Mouse (Mus musculus) myocyte (in vitro differentiated cells): ENCODE measurements around the gene Flii. TPM values are rescaled to one million over a fixed set of nuclear protein-coding genes. Genes with fewer than 3 reads are reported as not detected.

Source experiments
- H3K27me3 ChIP-seq: one replicate; pipeline ENCODE4 v1.6.1; 2011; ENCODE audit not compliant: control insufficient read depth, insufficient read depth, insufficient read length
- H3K36me3 ChIP-seq: one replicate; pipeline ENCODE4 v1.6.1; 2011; ENCODE audit not compliant: control insufficient read depth, insufficient read depth
- H3K4me2 ChIP-seq: one replicate; pipeline ENCODE4 v1.6.1; 2011; ENCODE audit warnings: low read depth, control low read depth
- H3K4me3 ChIP-seq: one replicate; pipeline ENCODE4 v1.5.1; 2011; ENCODE audit warnings: mild to moderate bottlenecking, control low read depth, moderate library complexity
- H3K79me2 ChIP-seq: one replicate; pipeline ENCODE4 v1.6.1; 2011; ENCODE audit not compliant: control insufficient read depth, insufficient read depth
- H3ac ChIP-seq: one replicate; pipeline ENCODE4 v1.6.1; 2011; ENCODE audit not compliant: control insufficient read depth, insufficient read length
- CEBPB ChIP-seq: IDR thresholded peaks from 2 replicates; pipeline ENCODE4 v1.6.1; 2011; ENCODE audit warnings: mild to moderate bottlenecking, moderate library complexity; ENCODE audit not compliant: poor library complexity, insufficient read depth, severe bottlenecking
- E2F4 ChIP-seq: IDR thresholded peaks from one replicate; pipeline ENCODE4 v1.6.1; 2011; ENCODE audit warnings: mild to moderate bottlenecking, control low read depth, moderate library complexity; ENCODE audit not compliant: insufficient read depth
- MAX ChIP-seq: IDR thresholded peaks from one replicate; pipeline ENCODE4 v1.6.1; 2011; ENCODE audit warnings: low read depth, mild to moderate bottlenecking, control low read depth
- MYOD1 ChIP-seq, 3 experiments: IDR thresholded peaks; one replicate each; pipeline ENCODE4 v1.6.1; 2011; ENCODE audit warnings: control low read depth in 2 of 3, low read depth in 2 of 3, mild to moderate bottlenecking in 2 of 3, moderate library complexity in 1 of 3; ENCODE audit not compliant: insufficient read length in 2 of 3, control insufficient read depth in 1 of 3
- MYOG ChIP-seq, 3 experiments: IDR thresholded peaks; one replicate each; pipeline ENCODE4 v1.6.1; 2011; ENCODE audit warnings: control low read depth in 2 of 3, low read depth in 2 of 3, mild to moderate bottlenecking in 2 of 3; ENCODE audit not compliant: insufficient read length in 2 of 3, control insufficient read depth in 1 of 3, insufficient read depth in 1 of 3
- POLR2A ChIP-seq: IDR thresholded peaks from one replicate; pipeline ENCODE4 v1.6.1; 2011; ENCODE audit warnings: low read depth, mild to moderate bottlenecking, control low read depth, moderate library complexity; ENCODE audit not compliant: insufficient read length
- POLR2AphosphoS2 ChIP-seq: IDR thresholded peaks from one replicate; pipeline ENCODE4 v1.6.1; 2011; ENCODE audit warnings: low read depth, control low read depth; ENCODE audit not compliant: insufficient read length
- REST ChIP-seq: IDR thresholded peaks from one replicate; pipeline ENCODE4 v1.6.1; 2011; ENCODE audit warnings: mild to moderate bottlenecking, control low read depth, moderate library complexity; ENCODE audit not compliant: insufficient read depth, insufficient read length
- SRF ChIP-seq: IDR thresholded peaks from one replicate; pipeline ENCODE4 v1.6.1; 2011; ENCODE audit warnings: low read depth; ENCODE audit not compliant: control insufficient read depth, insufficient read length
- TCF12 ChIP-seq: IDR thresholded peaks from one replicate; pipeline ENCODE4 v1.6.1; 2011; ENCODE audit warnings: mild to moderate bottlenecking, control low read depth; ENCODE audit not compliant: poor library complexity, insufficient read depth, severe bottlenecking
- TCF3 ChIP-seq: IDR thresholded peaks from one replicate; pipeline ENCODE4 v1.6.1; 2011; ENCODE audit warnings: low read depth, control low read depth; ENCODE audit not compliant: insufficient read length
- USF1 ChIP-seq: IDR thresholded peaks from one replicate; pipeline ENCODE4 v1.6.1; 2011; ENCODE audit warnings: low read depth, mild to moderate bottlenecking, control low read depth, moderate library complexity
- polyA plus RNA-seq: library from polyadenylated mRNA; unstranded; fragments of >200 nt; fragmentation: generic; extraction: Trizol; gene quantifications from one replicate; pipeline ENCODE4 v1.2.1, GENCODE M21; 2012; ENCODE audit warnings: missing spikeins

Flii gene
- polyA plus RNA-seq, 1 experiment, result 247 TPM

DNA sequence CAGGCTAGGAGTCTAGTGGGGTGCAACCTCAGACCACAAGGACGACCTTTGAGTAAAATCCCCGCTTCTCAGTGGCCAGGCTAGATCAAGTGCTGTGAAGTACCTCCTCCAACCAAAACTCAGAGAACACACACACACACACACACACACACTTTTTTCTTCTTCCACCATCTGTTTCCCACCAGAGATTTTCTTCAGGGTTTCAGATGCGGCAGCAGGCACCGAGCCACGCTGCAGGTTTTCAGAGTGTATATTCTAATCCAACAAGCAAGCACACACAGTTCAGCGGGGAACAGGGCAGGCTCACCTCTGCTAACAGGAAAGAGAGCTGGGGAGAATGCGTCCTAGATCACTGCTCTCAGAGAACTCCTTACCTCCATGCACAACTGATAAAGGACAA lies 28.5 kb upstream of the Flii start:
- H3ac ChIP-seq, result no peak overlapping the region
- TF ChIP-seq REST (no peak), MYOG (IDR thresholded peaks at IDR 0.05; ENCODE audit: control insufficient read depth in 1 of 3, insufficient read depth in 1 of 3, insufficient read length in 2 of 3, low read depth in 2 of 3) (no peak), CEBPB (no peak), POLR2A (no peak), TCF12 (no peak), USF1 (no peak), MAX (no peak), TCF3 (no peak), SRF (no peak), MYOD1 (IDR thresholded peaks at IDR 0.05; ENCODE audit: control insufficient read depth in 1 of 3, insufficient read length in 2 of 3, low read depth in 2 of 3) (no peak), E2F4 (no peak)

DNA sequence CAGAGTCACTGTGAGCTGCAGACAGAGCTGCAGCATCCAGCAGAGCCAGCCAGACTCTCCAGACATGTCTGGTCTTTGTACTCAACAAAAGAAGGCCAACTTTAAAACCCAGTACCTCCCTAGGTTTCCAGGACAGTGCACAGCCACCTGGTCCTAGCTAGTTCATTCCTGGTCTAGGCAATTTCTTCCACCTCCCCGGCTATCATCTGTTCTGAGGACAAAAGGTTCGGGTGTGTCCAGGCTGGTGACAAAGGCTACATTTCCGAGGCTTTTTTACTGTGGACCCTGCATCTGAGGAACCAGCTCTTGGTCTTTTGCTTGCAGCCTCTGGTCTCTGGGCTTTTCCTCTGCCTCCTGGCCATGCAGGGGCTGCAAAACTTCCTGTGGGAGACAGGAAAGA lies 13.3 kb upstream of the Flii start:
- no peak overlapping the region for H3K4me2 ChIP-seq
- H3K36me3 ChIP-seq, result no peaks in the 10 kb centered on the region
- no peak for TF ChIP-seq POLR2AphosphoS2
- no peak for TF ChIP-seq USF1
- no peak for TF ChIP-seq TCF12
- no peak for TF ChIP-seq REST
- no peak for TF ChIP-seq MYOD1 (IDR thresholded peaks at IDR 0.05; ENCODE audit: control insufficient read depth in 1 of 3, insufficient read length in 2 of 3, low read depth in 2 of 3)
- TF ChIP-seq MAX, result no peak
- TF ChIP-seq CEBPB, result no peak
- no peak for TF ChIP-seq SRF
- H3K27me3 ChIP-seq, result no peaks in the 10 kb centered on the region
- no peaks in the 10 kb centered on the region for H3K79me2 ChIP-seq
- no peak overlapping the region for H3K4me3 ChIP-seq
- H3ac ChIP-seq, result no peak overlapping the region

More for the DNA sequence above, 28.5 kb upstream of the Flii start:
- H3K4me2 ChIP-seq, result no peak overlapping the region
- H3K4me3 ChIP-seq, result no peak overlapping the region
- H3K36me3 ChIP-seq, result peaks cover 28% of the 10 kb centered on the region
- H3K79me2 ChIP-seq, result no peaks in the 10 kb centered on the region
- H3K27me3 ChIP-seq, result no peaks in the 10 kb centered on the region

DNA sequence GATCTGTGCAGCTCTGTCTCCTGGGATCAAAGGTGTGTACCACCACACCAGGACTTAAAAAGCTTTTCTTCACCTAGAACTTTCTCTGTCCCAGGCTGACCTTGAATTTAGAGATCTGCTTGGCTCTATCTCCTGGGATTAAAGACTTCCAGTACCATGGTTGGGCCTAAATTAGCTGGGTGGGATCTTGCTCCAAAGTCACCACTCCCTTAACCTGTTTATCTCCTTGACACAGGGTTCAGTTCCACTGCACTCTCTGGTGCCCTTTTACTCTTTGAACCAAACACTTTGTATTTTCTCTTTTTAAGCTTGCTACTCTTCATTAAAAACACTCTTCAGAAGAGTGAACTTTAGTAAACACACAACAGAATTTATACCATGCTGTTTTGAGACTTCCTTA lies 10.4 kb upstream of the Flii start:
- Histone ChIP-seq H3K36me3 (peaks cover 4% of the 10 kb centered on the region), H3K4me2 (no peak overlapping the region), H3K79me2 (no peaks in the 10 kb centered on the region), H3ac (no peak overlapping the region), H3K27me3 (no peaks in the 10 kb centered on the region), H3K4me3 (no peak overlapping the region)
- TF ChIP-seq TCF12 (no peak), E2F4 (no peak), MYOD1 (IDR thresholded peaks at IDR 0.05; ENCODE audit: control insufficient read depth in 1 of 3, insufficient read length in 2 of 3, low read depth in 2 of 3) (no peak), MYOG (IDR thresholded peaks at IDR 0.05; ENCODE audit: control insufficient read depth in 1 of 3, insufficient read depth in 1 of 3, insufficient read length in 2 of 3, low read depth in 2 of 3) (no peak), CEBPB (no peak), MAX (no peak), SRF (no peak), TCF3 (no peak), POLR2A (no peak), USF1 (no peak), POLR2AphosphoS2 (no peak), REST (no peak)

DNA sequence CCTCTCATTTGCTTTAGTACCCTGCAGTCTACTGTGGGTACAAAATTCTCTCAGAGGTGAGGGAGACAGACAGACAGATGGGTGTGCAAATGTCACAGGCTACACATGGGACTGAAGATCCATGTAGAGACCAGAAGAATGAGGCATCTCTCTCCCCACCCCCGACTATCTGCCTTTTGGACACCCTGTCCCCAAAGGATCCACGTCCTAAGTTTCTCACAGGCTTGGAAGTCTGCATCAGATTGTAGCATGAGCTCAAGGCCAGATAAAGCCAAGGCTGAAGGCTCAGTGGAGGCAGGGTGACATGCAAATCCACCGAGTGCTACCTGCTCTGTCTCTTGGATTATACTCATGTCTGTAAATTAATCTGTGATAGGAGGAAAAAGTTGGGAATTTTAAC lies 9.4 kb upstream of the Flii start:
- Histone ChIP-seq H3K36me3 (peaks cover 5% of the 10 kb centered on the region), H3K4me3 (no peak overlapping the region), H3K79me2 (no peaks in the 10 kb centered on the region), H3K27me3 (no peaks in the 10 kb centered on the region), H3ac (no peak overlapping the region), H3K4me2 (no peak overlapping the region)
- no peak for TF ChIP-seq CEBPB
- no peak for TF ChIP-seq TCF3
- no peak for TF ChIP-seq SRF
- no peak for TF ChIP-seq MYOG (IDR thresholded peaks at IDR 0.05; ENCODE audit: control insufficient read depth in 1 of 3, insufficient read depth in 1 of 3, insufficient read length in 2 of 3, low read depth in 2 of 3)
- no peak for TF ChIP-seq MAX
- no peak for TF ChIP-seq POLR2A

DNA sequence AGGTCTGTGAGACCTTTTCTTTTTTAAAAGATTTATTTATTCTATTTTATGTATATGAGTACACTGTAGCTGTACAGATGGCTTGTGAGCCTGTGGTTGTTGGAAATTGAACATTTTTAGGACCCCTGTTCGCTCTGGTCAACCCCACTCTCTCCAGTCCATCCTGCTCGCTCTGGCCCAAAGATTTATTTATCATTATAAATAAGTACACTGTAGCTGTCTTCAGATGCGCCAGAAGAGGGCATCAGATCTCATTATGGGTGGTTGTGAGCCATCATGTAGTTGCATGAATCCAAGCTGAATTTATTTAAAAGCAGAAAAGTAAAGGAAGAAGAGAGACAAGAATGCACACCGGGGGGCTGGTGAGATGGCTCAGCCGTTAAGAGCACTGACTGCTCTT lies 8.1 kb upstream of the Flii start:
- Histone ChIP-seq H3K4me2 (no peak overlapping the region), H3K4me3 (no peak overlapping the region), H3ac (no peak overlapping the region), H3K79me2 (no peaks in the 10 kb centered on the region), H3K27me3 (no peaks in the 10 kb centered on the region), H3K36me3 (peaks cover 5% of the 10 kb centered on the region)
- TF ChIP-seq MAX (no peak), USF1 (no peak), CEBPB (no peak), REST (no peak)
